Mouse (Mus musculus) urinary bladder, adult 18-20 months (tissue): ENCODE measurements around the gene H2-M10.3.
"Not testable (repeated sequence)": the region's sequence is repeated elsewhere in the genome, so short reads cannot be mapped to it uniquely, and the experiment has no call there.

Source experiments
- DNase-seq, 2 experiments: peaks; one replicate each; pipeline ENCODE4 v3.0.0; 2022; ENCODE audit warnings: low spot score in 2 of 2, mixed read lengths in 2 of 2

The H2-M10.3 gene

DNA sequence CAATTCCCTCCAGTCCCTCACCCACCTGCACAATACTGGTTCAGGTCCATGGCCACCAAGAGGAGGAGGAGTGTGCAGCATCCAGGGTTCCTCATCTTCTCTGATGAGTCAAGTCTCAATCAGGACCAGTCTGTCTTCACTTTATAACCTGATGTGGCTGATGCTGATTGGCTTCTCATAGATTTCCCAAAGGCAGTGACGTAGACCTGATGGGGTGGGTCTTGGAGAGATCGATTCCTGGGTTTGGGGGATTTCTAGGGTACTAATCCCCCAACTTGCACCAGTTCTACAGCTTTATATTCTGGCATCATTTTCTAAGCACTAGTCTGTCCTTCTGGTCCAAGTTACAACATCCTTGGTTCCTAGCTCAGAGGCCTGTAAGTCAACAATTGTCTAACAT is at the start of gene H2-M10.3:
TSS of gene H2-M10.3 (minus strand) at position 101 of the 400 bp plus-strand sequence.
- not testable (repeated sequence) for DNase-seq

DNA sequence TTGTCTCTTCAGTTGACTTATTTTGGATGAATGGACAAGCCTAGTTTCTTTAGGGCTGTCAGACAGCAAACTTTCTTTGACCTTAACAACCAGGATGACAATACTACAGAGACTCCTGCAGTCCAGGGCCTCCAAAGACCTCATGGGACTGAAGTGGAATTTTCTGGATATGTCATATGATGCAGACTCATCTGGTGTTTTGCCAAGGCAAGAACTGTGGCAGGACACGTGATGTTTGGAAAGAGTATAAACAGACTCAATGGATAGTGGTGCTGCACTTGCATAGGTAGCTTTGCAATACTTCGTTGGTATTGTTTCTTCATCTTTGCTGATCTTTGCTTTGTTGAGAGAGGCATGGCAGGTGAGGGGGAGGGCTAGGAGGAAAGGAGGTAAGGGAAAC is 49.2 kb upstream of the H2-M10.3 start:
- DNase-seq = no peak

- DNase-seq = no peak
Measured at GRCm38 (mm10) chr17:36415407-36415806, 47.2 kb upstream of the H2-M10.3 start.

GRCm38 (mm10) chr17:36414361-36414760 is 46.1 kb upstream of the H2-M10.3 start:
- DNase-seq = no peak

GRCm38 (mm10) chr17:36389907-36390306 is 21.7 kb upstream of the H2-M10.3 start:
- DNase-seq = no peak

DNA sequence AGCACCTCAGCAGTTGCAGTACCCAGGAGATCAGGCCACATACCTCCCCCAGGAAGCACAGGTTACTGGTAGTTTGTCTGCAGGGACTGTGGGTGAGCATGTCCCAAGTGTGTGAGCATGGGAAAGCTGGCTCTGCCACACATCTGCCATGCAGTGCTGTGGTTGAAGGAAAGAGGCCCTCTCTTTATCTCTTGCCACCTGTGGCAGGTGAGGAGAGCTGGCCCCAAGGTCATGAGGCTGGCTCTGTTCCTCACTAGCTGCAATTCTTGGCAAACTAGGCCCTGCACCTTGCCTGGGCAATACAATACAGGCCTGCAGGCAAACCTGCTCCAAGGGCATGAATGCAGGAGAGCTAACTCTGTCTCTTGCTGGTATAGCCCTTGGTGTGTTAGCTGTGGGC is 5.8 kb downstream of the H2-M10.3 start:
- DNase-seq = not testable (repeated sequence)

GRCm38 (mm10) chr17:36357512-36357911 is 10.7 kb downstream of the H2-M10.3 start:
- DNase-seq = peak; percentile 11 to 18

GRCm38 (mm10) chr17:36355763-36356162 is 12.5 kb downstream of the H2-M10.3 start:
- DNase-seq = no peak

DNA sequence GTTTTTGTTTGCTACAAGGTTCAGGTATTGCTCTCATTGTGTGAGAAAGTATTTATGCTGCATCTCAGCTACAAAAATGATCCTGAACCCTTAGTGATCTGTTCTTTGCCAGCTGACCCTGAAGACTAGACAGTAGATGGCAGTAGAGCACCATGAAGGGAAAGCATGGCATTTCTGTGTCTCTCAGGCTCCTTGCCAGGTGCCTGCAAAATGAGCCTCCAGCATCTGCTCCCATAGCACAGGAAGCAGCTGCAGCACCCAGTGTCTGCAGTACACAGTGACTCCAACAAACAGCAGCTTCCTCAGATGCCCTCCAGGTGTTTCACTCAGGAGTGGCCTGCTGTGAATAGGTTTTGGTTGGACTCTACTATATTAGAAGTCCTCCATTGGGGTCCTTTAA is 12.9 kb downstream of the H2-M10.3 start:
- peak in 1 of 2 experiments; percentile 4 for DNase-seq

DNA sequence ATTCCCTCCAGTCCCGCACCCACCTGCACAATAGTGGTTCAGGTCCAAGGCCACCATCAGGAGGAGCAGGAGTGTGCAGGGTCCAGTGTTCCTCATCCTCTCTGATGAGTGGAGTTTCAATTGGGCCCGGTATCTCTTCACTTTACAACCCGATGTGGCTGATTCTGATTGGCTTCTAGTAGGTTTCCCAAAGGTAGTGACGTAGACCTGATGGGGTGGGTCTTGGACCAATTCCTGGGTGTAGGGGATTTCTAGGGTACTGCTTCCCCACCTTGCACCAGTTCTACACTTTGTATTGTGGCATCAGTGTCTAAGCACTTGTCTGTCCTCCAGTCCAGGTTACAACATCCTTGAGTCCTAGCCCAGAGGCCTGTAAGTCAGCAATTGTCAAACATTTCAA is 42.2 kb downstream of the H2-M10.3 start, which contains the start of gene H2-M10.1:
TSS of gene H2-M10.1 (minus strand) at position 101 of the 400 bp plus-strand sequence.
- DNase-seq = no peak

DNA sequence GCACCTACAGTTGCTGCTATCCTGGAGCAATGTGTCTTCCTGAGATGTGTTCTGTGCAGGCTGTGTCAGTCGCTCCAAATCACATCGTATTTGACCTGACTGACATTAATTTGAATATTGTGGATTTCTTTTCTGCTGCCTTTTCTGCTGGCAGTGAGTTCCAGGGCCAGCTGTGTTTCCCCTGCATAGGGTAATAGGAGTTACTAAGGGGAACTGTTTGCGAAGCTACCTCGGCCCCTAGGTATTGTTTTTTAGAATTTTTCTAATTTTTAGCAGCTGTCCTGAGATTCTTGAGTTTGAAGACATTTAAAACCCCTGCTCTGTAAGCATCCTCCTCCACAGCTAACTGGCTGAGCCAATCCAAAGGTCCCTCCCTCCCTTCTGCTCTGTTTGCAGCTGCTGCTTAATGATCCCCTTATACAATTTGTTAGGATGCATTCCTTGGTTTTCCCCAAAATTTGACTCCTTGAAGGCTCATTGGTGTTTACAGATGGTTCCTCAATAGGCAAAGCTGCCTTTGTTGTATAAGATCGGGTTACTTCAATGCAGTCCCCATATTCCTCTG is 52.4 kb downstream of the H2-M10.3 start:
- no peak for DNase-seq

GRCm38 (mm10) chr17:36315041-36315688 is 53.1 kb downstream of the H2-M10.3 start:
- DNase-seq = peak; percentile 6 to 35
